Mouse (Mus musculus) heart, adult 11 months (tissue): ENCODE measurements around the gene Sae1.
"Not testable (repeated sequence)": the region's sequence is repeated elsewhere in the genome, so short reads cannot be mapped to it uniquely, and the experiment has no call there.

Experiments
- DNase-seq: peaks from one replicate; pipeline ENCODE4 v3.0.0; 2022

Sae1 gene

DNA sequence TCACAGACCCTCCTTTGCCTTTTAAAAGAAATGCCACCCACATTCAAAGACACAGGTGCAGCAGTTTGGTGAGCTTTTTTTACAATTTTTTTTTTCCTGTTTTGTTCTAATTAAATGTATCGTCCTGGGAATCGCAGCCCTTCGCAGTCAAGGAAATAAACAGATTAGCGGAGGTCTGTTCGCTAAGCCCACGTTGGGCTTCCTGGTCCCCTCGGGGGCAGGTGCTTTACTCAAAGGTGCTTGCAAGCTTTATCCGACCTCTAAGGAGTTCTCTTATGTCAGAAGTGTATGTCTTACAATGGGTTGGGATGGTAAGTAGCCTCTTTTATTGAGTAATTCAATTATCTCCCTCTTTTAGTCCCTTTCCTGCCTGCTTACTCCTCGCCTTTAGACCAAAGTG, 14.8 kb upstream of the Sae1 start:
- DNase-seq, result no peak

DNA sequence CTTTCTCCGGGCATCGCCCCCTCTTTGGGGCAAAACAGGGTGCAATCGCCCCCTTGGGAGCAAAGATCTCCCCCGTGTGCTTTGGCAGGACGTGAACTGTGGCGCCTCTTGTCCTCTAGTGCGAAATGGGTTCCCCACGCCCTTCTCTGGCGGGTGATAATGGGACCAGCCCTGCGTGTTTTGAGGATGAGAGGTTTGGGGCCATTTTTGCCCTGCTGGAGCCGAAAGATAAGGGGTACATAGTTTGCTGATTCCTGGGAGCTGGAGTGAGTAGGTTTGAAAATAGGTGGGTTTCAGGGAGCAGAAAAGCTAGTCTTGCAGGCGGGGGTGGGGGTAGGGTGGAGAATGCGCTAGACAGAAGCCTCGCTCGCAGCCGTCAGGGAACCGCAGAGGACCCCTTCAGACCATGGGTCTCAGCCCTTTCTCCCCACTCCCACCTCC, 14.4 kb upstream of the Sae1 start:
- peak; percentile 97 for DNase-seq

DNA sequence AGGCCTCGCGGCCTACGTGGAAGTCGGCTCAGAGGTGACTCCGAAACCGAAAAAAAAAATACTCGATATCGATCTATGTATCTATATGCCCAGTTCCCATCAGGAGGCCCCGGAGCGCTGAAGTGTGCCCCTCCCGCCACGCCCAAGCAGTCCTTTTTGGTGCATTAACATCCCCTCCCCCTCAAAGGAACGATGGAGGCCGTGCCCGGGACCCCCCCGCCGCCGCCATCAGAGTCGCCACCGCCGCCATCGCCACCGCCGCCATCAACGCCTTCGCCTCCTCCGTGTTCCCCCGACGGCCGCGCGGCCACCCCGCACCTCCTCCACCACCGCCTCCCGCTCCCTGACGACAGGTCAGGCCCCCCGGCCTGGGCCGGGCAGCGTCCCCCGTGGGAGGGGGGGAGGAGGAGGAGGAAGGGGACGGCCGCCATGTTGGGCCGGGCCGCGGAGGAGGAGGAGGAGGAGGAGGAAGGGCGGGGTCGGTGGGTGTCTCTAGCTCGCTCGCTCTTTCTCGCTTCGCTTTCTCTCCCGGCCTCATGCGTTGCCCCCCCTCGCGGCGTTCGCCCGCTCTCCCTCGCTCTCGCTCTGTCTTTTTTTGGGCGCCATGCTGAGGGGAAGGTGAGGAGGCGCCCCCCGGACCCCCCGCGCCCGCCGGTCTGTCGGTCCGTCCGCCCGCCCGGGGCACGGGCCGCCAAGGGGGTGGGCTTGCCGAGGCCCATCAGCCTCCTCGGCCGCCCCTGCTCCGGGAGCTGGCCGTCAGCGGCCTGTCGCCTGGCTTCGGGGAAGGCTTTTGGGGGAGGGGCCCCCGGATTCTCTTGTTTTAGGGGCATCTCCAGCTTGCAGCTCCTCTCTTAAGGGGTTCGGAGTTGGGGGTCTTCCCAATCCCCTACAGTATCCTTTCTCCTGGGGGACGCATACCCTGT, 13.3 kb upstream of the Sae1 start, which contains the start of gene Zc3h4:
TSS of gene Zc3h4 (plus strand) at position 222 of the 923 bp plus-strand sequence.
- peak; percentile 100 for DNase-seq

DNA sequence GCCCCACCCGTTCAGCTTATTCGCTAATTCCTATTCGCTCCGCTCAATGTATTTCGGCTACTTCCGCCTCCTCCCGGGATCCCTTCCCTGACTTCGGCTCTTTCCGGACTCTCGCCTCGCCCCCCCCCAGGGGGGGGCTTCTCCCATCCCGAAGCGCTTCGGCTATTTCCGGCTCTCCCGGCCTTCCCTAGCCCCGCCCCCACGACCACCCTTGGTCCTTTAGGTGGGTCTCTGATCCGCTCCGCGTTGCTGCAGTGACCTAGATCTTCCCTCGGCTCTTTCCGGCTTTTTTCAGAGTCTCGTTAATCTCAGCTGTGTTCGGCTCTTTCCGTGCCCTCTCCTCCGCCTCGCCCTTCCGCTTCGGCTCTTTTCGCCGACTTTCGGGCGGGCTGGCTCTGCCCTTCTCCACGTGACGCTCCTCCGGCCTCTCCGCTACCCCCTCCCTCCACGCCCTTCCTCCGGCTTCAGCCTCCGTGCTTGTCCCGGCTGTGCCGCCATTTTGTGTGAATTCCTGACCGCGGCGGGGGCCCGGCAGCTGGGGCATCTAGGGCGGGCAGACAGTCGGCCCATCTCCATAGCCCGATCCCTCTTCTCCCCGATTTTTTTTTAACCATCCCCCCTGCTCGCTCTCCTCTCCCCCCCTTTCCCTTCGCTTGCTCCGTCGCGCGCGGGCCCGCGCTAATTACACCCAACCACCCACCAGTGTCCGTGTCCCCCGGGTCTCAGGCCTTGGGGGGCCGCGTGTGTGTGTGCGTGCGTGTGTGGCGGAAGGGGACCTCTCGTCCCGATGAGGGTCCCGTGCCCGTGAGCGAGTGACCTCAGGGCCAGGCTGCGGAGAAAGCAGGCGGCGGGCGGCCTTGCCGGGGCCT, 12.4 kb upstream of the Sae1 start:
- peak; percentile 100 for DNase-seq

DNA sequence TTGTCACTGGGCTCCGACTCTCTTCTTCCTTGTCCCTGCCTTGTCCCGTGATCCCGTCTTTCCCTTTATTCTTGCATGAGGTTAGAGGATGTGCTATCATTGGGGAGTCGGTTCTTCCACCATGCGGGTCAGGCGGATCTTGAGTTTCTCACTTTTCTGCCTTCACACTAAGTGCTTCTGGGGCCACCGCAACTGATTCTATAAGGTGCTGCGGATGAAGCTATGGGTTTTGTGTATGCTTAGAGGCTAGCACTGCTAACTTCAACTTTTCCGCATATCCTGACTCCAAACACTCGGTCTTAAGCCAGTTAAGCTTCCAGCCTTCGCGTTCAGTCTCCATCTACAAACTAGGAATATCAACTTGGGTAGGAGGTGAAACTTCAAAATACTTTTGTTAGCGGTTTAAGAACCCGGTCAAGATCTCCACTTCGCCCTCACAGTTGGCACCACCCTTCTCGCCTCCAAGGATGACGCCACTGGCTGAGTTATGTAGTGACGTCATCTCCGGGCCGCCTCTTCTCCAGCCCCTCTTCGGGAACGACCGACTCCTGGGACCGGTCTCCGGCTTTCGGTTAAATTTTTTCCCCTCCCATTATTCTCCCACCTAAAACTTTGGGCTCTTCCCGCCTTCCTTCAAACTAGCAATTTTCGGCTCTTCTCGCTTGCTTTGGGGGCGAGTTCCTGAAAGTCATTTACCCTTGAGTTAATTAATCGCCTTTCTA, 11.7 kb upstream of the Sae1 start:
- peak; percentile 100 for DNase-seq

DNA sequence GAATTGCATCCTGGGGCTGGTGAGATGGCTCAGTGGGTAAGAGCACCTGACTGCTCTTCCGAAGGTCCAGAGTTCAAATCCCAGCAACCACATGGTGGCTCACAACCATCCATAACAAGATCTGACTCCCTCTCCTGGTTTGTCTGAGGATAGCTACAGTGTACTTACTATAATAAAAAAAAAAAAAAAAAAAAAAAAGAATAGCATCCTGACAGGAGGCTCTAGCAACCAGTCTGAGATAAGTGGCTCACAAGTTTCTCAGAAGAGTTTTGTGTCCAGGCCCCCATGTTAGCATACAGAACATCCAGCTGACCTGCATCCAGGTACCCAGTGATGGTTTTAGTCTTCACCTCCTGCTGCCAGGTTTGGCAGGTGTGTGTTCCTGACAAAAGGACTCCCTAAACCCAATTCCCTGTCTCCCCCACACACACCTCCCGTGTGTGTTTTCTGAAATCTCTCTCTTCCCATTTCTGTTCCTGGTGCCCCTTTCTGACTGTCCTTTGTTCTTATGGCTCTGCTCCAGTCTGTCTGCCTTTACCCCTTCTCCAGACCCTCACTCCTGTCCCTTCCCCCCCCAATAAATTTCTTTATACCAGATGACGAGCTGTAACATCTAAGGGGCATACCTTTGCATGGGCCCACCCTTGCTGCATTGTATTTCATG, 10.9 kb upstream of the Sae1 start:
- DNase-seq, result peak; percentile 95

DNA sequence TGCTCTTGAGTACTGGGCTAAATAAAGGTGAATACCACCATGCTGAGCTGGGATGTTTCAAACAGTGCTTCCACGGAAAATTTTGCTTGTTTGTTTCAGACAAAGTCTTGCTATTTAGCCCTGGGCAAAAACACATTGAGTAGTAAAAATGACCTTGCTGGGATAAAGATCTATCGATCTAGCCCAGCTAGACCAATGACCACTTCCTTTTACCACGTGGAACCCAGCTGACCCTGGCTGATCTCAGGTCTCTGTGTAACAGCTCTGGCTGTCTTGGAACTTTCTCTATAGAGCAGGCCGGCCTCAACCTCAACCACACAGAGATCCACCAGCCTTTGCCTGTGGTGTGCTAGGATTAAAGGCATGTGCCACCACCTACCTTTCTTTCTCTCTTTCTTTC, 9.9 kb upstream of the Sae1 start:
- no peak for DNase-seq

DNA sequence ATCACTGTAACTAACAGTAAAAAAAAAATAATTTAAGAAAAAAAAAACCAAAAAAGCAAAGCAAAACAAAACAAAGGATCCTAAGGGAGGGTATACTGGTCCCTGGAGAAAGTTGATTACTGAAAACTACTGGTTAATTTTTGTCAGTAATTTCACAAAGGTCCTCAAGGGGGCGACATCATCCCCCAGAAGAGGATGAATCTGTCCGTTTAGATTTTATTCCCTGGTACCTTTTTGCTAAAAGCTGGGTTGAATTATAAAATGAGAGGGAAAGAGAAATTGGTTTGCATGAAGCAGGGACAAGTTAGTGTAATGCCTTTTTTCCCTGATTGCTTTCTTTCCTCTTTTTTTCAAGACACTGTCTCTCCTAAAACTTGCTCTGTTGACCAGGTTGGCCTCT, 8.3 kb upstream of the Sae1 start:
- DNase-seq, result no peak

DNA sequence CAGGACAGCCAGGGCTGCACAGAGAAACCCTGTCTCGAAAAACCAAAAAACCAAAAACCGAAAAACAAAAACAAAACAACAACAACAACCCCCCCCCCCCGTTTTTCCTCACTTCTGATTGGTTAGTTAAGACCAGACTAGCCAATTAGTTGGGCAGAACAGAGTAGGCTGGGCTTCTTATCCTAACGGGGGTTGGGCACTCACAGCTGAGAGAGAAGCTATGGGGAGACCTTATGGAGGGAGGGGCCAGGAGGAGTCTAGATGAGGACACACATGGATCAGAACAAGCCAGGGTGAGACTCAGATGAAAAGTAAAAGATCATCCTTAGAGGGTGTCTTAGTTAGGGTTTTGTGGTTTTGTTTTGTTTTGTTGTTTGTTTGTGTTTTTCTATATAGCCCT, 5.3 kb upstream of the Sae1 start:
- no peak for DNase-seq

DNA sequence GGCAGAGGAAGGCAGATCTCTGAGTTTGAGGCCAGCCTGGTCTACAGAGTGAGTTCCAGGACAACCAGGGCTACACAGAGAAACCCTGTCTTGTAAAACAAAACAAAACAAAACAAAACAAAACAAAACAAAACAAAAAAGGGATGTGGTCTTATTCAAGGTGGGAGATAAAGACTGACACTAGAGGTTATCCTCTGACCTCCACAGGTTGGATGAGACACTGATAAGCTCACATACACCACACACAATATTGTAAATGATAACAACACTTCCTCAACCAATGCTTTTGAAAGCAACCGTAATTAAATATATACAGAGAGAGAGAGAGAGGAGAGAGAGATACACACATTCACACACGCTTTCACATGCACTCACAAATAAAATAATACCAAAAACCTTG, 2.3 kb upstream of the Sae1 start:
- DNase-seq, result not testable (repeated sequence)

DNA sequence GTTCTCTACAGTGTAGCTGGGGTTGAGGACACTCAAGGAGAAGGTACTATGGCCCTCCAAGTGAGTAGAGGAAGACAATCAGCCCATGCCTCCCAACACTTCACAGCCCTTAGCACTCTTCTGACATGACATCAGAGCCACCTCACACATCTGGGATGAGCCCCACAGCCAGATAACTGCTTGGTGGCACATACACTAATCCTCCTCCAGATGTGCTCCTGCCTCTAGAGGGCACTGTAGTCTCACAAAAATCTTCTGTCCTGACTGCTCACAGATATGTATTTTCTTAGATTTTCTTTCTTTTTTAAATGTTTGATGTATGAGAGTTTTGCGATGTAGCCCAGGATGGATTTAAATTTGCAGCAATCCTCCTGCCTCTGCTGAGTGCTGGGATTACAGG, 11.1 kb downstream of the Sae1 start:
- DNase-seq, result no peak

DNA sequence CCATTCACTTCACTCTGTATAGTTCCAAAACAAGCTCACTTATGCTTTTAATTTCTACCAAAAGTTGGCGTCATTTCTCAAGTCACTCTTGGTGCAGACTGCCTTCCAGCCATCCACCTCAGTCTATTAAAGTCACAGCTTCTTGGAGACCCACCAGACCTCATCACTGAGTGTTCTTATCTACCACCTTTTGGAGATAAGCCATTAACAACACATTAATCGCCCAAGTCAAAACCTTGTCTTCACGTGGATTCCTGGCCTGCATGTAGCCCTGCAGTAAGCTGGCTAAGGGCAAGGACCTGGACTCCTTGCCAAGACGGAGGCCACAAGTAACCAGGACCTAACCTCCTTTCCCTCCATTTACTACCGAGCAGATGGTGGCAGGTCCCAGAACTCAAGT, 12.6 kb downstream of the Sae1 start:
- DNase-seq, result no peak

DNA sequence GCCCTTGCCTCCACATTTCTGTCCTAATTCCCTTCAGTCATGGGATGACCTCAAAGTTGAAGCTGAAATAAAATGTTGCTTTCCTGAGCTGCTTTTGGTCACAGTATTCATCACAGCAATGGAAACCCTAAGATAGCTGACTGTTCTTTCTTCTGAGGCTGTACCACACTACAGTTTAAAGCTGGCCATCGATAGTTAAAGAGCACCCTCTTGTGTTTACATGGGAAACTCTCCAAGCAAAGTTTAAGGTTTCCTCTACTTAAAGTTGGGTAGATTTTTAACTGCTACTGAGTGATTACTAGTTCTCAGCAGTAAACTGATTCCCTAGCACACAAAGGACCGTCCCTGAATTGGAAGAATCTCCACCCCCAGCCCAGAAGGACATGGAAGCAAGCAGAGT, 13.9 kb downstream of the Sae1 start:
- DNase-seq, result no peak

DNA sequence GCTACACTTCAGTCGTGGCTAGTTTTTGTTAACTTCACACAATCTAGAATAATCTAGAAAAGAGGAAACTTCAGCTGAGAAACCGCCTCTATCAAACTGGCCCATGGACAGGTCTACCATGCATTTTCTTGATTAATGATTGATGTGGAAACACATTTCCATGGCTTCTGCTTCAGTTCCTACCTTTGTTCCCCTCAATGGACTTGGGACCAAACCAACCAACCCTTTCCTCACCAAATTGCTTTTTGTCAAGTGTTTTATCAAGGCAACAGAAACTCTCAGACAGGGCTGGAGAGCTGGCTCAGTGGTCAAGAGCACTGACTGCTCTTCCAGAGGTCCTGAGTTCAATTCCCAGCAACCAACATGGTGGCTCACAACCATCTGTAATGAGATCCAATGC, 17.0 kb downstream of the Sae1 start:
- no peak for DNase-seq

DNA sequence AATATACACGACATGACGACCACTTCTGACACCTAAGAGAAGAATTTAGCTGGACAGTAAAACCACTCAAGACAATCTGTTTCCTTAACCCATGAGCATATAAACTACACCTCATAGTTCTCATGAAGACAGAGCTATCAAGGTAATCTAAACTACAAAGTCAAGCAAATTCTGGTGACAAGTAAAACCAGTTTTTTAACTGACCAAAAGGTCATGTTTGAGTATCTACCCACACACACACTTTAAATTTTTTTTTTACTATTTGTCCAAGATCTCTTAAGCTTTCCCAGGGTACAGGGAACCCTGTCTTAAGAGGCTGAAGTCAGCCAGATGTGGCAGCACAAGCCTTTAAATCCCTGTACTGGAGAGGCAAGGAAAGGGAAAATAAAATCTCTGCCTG, 18.8 kb downstream of the Sae1 start:
- no peak for DNase-seq

DNA sequence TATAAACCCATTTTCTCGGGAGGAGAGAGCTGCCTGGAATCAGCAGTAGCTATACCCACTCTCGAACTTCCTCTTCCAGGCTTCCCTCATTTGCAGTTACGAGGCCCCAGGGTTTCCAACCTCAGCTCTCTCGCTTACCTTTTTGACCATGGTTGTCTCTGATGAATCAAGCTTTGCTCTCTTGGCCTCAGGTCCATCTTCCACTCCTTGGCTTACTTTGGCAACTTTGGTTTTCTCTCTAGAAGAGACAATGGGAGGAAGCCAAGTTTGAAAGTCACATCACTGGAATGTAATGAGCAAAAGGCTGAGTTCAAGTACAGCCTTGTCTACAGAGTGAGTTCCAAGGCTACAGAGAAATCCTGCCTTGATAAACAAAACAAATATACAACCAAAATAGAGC, 20.9 kb downstream of the Sae1 start:
- no peak for DNase-seq

DNA sequence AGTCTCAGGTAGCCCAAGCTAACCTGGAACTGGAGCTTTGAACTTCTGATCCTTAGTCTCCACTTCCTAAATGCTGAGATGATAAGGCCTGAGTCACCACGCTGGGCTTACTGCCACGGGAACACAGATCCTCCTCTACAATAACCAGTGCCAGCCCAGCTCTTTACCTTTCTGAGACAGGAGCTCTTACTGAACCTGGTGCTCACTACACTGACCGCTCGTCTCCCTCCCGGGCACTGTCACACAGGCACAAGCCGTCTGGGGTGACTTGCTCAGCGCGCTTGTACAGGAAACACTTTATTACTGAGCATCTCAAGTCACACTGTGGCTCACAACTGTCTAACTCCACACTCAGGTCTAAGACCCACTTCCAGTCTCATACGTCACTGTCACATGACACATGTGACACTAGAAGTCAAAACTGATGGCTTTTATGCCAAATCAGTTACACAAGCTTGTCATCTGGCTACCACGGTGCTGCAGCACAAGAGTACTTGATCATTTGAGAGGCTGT, 21.4 kb downstream of the Sae1 start:
- no peak for DNase-seq

DNA sequence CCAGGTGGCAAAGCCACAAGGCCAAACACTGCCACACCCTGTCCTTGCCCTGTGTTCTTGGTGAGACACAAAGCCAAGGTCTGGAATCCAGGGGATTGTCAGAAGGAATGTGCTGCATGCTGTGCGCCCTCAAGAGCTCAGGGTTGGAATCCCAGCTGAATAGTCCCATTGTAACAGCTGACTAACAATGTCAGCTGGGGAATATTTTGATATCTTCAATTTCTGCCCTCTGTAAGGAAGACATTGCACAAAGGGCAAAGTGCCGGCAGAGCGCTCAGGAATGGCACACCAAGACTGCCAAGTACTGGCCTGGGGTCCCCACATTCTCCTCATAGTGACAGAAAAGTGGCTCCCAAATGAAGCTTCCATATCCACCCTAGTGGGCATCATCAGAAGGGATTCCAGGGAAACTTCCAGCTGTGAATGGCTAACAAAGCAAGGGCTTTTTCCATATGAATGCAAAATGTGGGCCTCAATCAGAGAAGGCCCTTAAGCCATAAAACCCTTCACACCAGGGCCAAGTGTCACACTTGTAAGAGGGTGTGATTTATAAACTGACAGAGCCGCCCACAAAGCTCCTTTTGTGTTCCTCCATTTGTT, 22.6 kb downstream of the Sae1 start:
- no peak for DNase-seq

DNA sequence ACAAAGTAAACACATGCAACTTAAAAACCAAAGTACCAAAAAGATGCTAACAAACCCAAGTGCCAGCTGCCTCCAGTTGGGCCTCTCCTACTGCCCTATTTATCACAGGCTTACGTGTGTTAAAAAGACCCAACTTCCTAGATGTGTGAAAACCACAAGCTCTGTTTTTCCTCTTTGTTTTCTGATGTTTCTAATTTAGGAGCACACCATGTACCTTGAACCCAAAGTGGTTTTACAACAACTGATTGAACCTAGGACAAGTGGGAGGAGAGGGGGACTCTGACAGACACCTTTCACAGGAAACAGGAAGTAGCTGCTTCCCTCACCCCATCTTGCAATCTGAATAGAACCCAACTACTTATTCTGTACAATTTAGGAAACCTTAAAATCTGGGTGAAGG, 23.3 kb downstream of the Sae1 start:
- DNase-seq, result no peak

DNA sequence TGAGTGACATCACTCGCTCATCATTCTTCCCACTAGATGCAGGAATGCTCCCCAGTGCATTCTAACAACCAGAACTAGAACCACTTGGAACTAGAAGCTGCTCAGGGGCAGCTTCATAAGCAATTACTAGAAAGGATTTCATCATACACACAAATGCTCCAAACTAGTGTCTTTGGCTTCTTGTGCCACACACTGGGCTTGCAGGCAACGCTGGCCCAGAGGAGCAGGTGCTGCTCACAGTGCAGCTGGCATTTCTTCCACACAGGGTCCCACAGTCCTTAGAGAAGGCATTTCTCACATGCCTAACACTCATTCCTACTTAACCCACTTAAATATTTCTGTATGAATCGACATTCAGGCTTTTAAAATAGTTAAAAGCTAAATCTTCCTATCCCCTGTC, 30.0 kb downstream of the Sae1 start:
- no peak for DNase-seq

DNA sequence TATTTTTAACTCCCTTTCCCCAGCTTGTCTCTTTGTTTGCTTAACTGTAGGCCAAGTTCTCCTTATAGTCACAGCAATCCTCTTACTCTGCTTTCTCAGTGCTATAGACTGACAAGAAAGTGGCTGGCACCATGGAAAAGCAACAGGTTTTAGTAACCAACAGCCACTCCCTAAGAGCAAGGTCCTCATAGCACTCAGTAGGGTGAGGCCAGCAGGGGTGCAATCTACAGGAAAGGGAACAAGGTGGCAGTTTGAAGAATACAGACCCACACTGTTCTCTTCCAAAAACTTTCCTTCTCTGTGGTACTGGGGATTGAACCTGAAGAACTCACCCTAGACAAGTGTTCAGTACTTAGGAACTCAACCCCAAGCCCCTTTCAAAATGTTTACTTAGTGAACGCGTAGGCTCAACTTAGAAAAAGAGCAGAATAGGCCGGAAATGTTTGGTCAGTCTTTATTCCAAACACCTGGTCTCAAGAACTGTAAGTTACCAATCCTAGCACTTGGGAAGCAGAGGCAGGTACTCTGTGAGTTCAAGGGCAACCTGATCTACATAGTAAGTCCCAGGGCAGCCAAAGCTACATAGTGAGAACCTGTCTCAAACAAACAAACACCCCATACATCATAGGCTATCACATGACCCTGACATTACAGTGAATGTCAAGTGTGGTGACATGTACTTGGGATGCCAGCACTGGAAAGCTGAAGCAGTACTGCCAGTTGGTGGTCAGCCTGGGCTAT, 31.6 kb downstream of the Sae1 start:
- DNase-seq, result no peak
